Mouse (Mus musculus) thymus, adult 2 months (tissue): ENCODE measurements around the gene Rhno1. TPM values are rescaled to one million over a fixed set of nuclear protein-coding genes. Genes with fewer than 3 reads are reported as not detected.
A peak's percentile ranks its signal among the peaks of the same experiment; 100 is the strongest.

Experiments used
- DNase-seq: peaks from one replicate; pipeline ENCODE4 v3.0.0; 2021
- H3K27ac ChIP-seq: fragments of 200-500 bp; 2 replicates; pipeline ENCODE4 v1.5.1; 2012; ENCODE audit warnings: low read length, control low read depth; ENCODE audit not compliant: control insufficient read depth, insufficient read depth
- H3K27me3 ChIP-seq: fragments of 200-500 bp; 2 replicates; pipeline ENCODE4 v1.6.1; 2012; ENCODE audit warnings: mild to moderate bottlenecking, low read length, moderate library complexity, mixed read lengths; ENCODE audit not compliant: control insufficient read depth, insufficient read depth
- H3K36me3 ChIP-seq: fragments of 200-500 bp; 2 replicates; pipeline ENCODE4 v1.6.1; 2012; ENCODE audit warnings: mild to moderate bottlenecking, low read length, moderate library complexity; ENCODE audit not compliant: control insufficient read depth, insufficient read depth
- H3K4me1 ChIP-seq: fragments of 200-500 bp; replicated peaks from 2 replicates; pipeline ENCODE4 v1.6.1; 2012; ENCODE audit warnings: low read length; ENCODE audit not compliant: control insufficient read depth, insufficient read depth
- H3K4me3 ChIP-seq: fragments of 200-500 bp; 2 replicates; pipeline ENCODE4 v1.5.1; 2012; ENCODE audit warnings: mild to moderate bottlenecking, low read length, control low read depth, moderate library complexity; ENCODE audit not compliant: control insufficient read depth, insufficient read depth
- CTCF ChIP-seq: fragments of 200-500 bp; IDR thresholded peaks from 2 replicates; pipeline ENCODE4 v1.5.1; 2012; ENCODE audit warnings: mild to moderate bottlenecking, control low read depth, low read length, moderate library complexity, borderline replicate concordance; ENCODE audit not compliant: control insufficient read depth, poor library complexity, insufficient read depth; ENCODE audit errors: extremely low read depth
- POLR2A ChIP-seq: fragments of 200-500 bp; IDR thresholded peaks from 2 replicates; pipeline ENCODE4 v1.6.1; 2012; ENCODE audit warnings: mild to moderate bottlenecking, low read length, control low read depth, moderate library complexity; ENCODE audit not compliant: control insufficient read depth, poor library complexity, insufficient read depth; ENCODE audit errors: extremely low read depth
- WGBS: fragments of 180-500 bp; shearing (Covaris S2); methylation state at CpG from one replicate; pipeline ENCODE4 v1.1.7; 2018; 5-methylcytosine and 5-hydroxymethylcytosine counted together
- polyA plus RNA-seq: library from polyadenylated mRNA; depleted of rRNA; stranded (reverse); fragments of >200 nt; gene quantifications from 2 replicates; pipeline ENCODE4 v1.2.3, GENCODE M21; 2012

Gene Rhno1
- polyA plus RNA-seq, 1 experiment: 51.7 TPM

DNA sequence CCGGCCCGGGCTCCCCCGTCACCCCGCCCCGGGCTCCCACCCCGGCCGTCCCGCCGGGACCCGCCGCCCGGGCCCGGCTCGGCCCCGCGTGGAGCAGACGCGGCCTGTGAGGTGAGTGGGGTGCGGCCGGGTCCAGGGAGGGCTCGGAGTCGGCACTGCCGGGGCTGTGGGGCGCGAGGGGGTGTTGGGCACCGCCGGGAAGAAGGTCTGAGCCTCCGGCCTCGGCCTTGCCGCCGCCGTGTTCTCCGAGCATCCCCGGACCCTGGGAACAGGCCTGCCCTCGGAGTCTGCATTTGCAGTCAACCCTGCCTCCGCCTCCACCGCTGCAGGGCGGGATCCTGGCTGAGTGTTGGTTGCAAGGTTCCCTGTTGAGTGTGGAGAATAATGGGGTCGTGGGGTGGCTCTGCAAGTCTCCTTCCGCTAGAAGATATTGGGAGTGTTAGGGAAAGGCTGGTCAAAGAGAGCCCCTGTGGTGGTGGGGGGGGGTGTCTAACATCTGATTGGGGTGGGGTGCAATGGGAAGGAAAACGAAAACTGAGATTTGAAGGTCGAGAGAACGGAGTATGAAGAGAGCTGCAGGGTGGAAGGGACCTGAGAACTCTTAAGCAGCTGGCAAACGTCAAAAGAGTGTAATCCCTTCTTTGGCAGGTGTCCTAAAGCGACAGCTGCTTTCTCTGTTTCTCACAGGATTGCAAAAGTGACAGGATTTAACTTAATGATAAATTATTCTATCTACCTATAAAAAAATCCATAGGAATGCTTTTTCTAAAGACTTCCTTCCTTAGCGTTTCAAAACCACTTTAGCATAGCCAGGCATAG, 505 bp upstream of the Rhno1 start:
- H3K27ac ChIP-seq: no peak overlapping the region
- H3K4me3 ChIP-seq: peak overlapping the region; percentile 99
- WGBS: 2% methylated on average over 46 of the region's 46 CpGs
- TF ChIP-seq CTCF (no peak), POLR2A (no peak)
- H3K4me1 ChIP-seq: peaks cover 10% of the 10 kb centered on the region
- no peak for DNase-seq
- H3K27me3 ChIP-seq: no peaks in the 10 kb centered on the region
- H3K36me3 ChIP-seq: peaks cover 13% of the 10 kb centered on the region; the same call in 1 of the 2 replicates

DNA sequence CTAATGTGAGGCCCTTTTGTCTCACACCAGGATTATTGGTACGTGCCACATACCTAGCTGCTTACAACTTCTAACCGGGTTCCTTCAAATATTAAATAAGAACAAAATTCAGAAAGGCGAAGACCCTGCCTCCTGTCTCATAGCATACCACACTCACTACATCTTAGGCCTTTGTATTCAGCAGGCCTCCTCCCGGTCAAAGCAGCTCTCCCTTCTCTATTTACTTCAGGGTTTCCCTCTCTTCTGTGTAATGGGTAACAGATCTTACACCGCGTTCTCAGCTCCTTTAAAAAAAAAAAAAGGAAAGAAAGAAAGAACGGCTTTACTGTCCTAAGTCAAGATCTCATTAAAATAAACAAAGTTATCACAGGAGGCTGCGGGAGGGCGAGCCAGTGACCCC, 810 bp downstream of the Rhno1 start:
- DNase-seq: no peak
- peaks cover 10% of the 10 kb centered on the region for H3K4me1 ChIP-seq
- H3K4me3 ChIP-seq: peak overlapping the region; percentile 99
- H3K36me3 ChIP-seq: peaks cover 5% of the 10 kb centered on the region; the same call in 1 of the 2 replicates
- no peak for TF ChIP-seq POLR2A
- no peak for TF ChIP-seq CTCF
- peak overlapping the region; percentile 14; the same call in 1 of the 2 replicates for H3K27ac ChIP-seq
- 21% methylated on average over 9 of the region's 9 CpGs for WGBS
- no peaks in the 10 kb centered on the region for H3K27me3 ChIP-seq

GRCm38 (mm10) chr6:128358999-128359398, 3.7 kb downstream of the Rhno1 start:
- WGBS: 47% methylated on average over 2 of the region's 2 CpGs
- Histone ChIP-seq H3K36me3 (peaks cover 5% of the 10 kb centered on the region; the same call in 1 of the 2 replicates), H3K27me3 (no peaks in the 10 kb centered on the region; the same call in 1 of the 2 replicates), H3K4me1 (peaks cover 17% of the 10 kb centered on the region), H3K4me3 (no peak overlapping the region), H3K27ac (no peak overlapping the region)
- DNase-seq: peak; percentile 79
- peak; percentile 82; the same call in 1 of the 2 replicates for TF ChIP-seq CTCF
- TF ChIP-seq POLR2A: no peak

DNA sequence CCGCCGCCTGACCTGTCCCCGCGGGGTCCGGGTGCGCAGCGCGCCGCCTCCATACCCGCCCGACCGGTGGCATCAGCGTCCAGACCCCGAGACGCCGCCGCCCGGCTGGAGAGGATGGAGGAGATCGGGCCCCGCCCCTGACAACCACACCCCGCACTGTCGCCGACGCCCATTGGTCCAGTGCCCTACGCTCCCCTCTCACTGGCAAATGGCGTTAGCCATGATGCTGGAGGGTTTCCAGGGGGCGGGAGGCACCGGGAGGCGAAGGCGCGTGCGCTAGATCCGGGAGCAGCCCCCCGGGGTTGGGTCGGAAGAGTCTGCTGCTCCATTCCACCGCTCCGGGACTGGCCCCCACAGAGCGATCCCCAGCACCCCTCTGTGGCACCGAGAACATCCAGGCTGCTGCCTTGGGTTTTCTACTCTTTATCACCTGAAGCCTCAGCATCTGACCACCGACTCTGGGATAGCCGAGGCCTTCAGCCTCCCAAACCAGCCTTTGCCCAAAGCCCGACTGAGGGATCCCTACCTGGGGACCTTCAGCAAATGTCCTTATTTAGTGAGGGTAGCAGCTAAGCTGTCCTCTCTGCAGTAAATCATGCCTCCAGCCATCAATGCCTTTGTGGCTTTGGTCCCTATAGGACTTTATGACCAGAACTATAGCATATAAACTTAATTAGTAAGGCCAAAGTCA, 6.8 kb downstream of the Rhno1 start, which contains the start of gene Tulp3:
TSS of gene Tulp3 (minus strand) at position 126 of the 691 bp plus-strand sequence.
- Histone ChIP-seq H3K4me1 (peaks cover 7% of the 10 kb centered on the region), H3K36me3 (peaks cover 5% of the 10 kb centered on the region; the same call in 1 of the 2 replicates), H3K4me3 (peak within 1 kb of the TSS; percentile 65), H3K27ac (no peak within 1 kb of the TSS), H3K27me3 (no peaks in the 10 kb centered on the region; the same call in 1 of the 2 replicates)
- TF ChIP-seq CTCF (no peak), POLR2A (peak; percentile 47; the same call in 1 of the 2 replicates)
- WGBS: 3% methylated on average over 42 of the region's 42 CpGs
- DNase-seq: peak; percentile 86

GRCm38 (mm10) chr6:128355201-128355681, 7.5 kb downstream of the Rhno1 start:
- WGBS: 4% methylated on average over 28 of the region's 28 CpGs
- DNase-seq: no peak
- TF ChIP-seq CTCF: no peak
- no peak for TF ChIP-seq POLR2A

DNA sequence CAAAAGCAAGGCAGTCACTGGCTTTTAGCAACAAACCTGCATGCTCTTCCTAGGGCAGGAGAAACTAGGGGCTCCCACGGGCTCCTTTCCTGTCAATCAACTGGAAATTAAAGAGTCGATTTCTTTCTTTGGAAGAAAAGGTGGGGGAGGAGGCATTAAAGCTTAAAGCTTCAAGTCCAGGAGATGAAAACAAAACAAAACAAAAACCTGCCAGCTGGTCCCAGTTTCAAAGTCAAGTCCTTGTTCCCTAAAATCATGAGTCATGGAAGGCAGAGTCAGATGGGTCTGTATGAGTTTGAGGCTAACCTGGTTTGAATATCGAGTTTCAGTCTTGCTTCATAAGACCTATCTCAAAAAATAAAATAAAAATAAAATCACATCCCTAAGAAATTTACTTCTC, 8.6 kb downstream of the Rhno1 start:
- TF ChIP-seq POLR2A (no peak), CTCF (no peak)
- WGBS: 74% methylated on average over 3 of the region's 3 CpGs
- Histone ChIP-seq H3K4me1 (peaks cover 10% of the 10 kb centered on the region), H3K36me3 (peaks cover 5% of the 10 kb centered on the region; the same call in 1 of the 2 replicates), H3K4me3 (no peak overlapping the region), H3K27ac (no peak overlapping the region), H3K27me3 (no peaks in the 10 kb centered on the region; the same call in 1 of the 2 replicates)
- no peak for DNase-seq

More at GRCm38 (mm10) chr6:128355201-128355681, 7.5 kb downstream of the Rhno1 start:
- Histone ChIP-seq H3K4me3 (peak overlapping the region; percentile 65), H3K4me1 (peaks cover 7% of the 10 kb centered on the region), H3K27me3 (no peaks in the 10 kb centered on the region; the same call in 1 of the 2 replicates), H3K27ac (no peak overlapping the region), H3K36me3 (peaks cover 5% of the 10 kb centered on the region; the same call in 1 of the 2 replicates)
